Mouse (Mus musculus): ENCODE data around the gene Slf2.

GRCm38 (mm10) chr19:44980787-44981186 lies 49.8 kb downstream of the Slf2 start:
- no peak for TF ChIP-seq POLR2A (IDR thresholded peaks at IDR 0.05; ENCODE audit: extremely low read depth, insufficient read depth, low read length)
- no peak for TF ChIP-seq CTCF (IDR thresholded peaks at IDR 0.05; ENCODE audit: low read depth, low read length)
